Mouse (Mus musculus) thymus, adult 2 months (tissue): Measurements from ENCODE around the gene Tfr2. TPM values are rescaled to one million over a fixed set of nuclear protein-coding genes. Genes with fewer than 3 reads are reported as not detected.

Experiments
- DNase-seq: peaks from one replicate; pipeline ENCODE4 v3.0.0; 2021
- H3K27ac ChIP-seq: fragments of 200-500 bp; 2 replicates; pipeline ENCODE4 v1.5.1; 2012; ENCODE audit warnings: low read length, control low read depth; ENCODE audit not compliant: control insufficient read depth, insufficient read depth
- H3K27me3 ChIP-seq: fragments of 200-500 bp; 2 replicates; pipeline ENCODE4 v1.6.1; 2012; ENCODE audit warnings: mild to moderate bottlenecking, low read length, moderate library complexity, mixed read lengths; ENCODE audit not compliant: control insufficient read depth, insufficient read depth
- H3K36me3 ChIP-seq: fragments of 200-500 bp; 2 replicates; pipeline ENCODE4 v1.6.1; 2012; ENCODE audit warnings: mild to moderate bottlenecking, low read length, moderate library complexity; ENCODE audit not compliant: control insufficient read depth, insufficient read depth
- H3K4me1 ChIP-seq: fragments of 200-500 bp; replicated peaks from 2 replicates; pipeline ENCODE4 v1.6.1; 2012; ENCODE audit warnings: low read length; ENCODE audit not compliant: control insufficient read depth, insufficient read depth
- H3K4me3 ChIP-seq: fragments of 200-500 bp; 2 replicates; pipeline ENCODE4 v1.5.1; 2012; ENCODE audit warnings: mild to moderate bottlenecking, low read length, control low read depth, moderate library complexity; ENCODE audit not compliant: control insufficient read depth, insufficient read depth
- CTCF ChIP-seq: fragments of 200-500 bp; IDR thresholded peaks from 2 replicates; pipeline ENCODE4 v1.5.1; 2012; ENCODE audit warnings: mild to moderate bottlenecking, control low read depth, low read length, moderate library complexity, borderline replicate concordance; ENCODE audit not compliant: control insufficient read depth, poor library complexity, insufficient read depth; ENCODE audit errors: extremely low read depth
- POLR2A ChIP-seq: fragments of 200-500 bp; IDR thresholded peaks from 2 replicates; pipeline ENCODE4 v1.6.1; 2012; ENCODE audit warnings: mild to moderate bottlenecking, low read length, control low read depth, moderate library complexity; ENCODE audit not compliant: control insufficient read depth, poor library complexity, insufficient read depth; ENCODE audit errors: extremely low read depth
- WGBS: fragments of 180-500 bp; shearing (Covaris S2); methylation state at CpG from one replicate; pipeline ENCODE4 v1.1.7; 2018; 5-methylcytosine and 5-hydroxymethylcytosine counted together
- polyA plus RNA-seq: library from polyadenylated mRNA; depleted of rRNA; stranded (reverse); fragments of >200 nt; gene quantifications from 2 replicates; pipeline ENCODE4 v1.2.3, GENCODE M21; 2012

Tfr2 gene
- polyA plus RNA-seq, 1 experiment = 0.49 TPM

- no peak overlapping the region for H3K4me3 ChIP-seq
- H3K27ac ChIP-seq = no peak overlapping the region
- H3K27me3 ChIP-seq = no peaks in the 10 kb centered on the region
- H3K4me1 ChIP-seq = peaks cover 13% of the 10 kb centered on the region
- peaks cover 74% of the 10 kb centered on the region for H3K36me3 ChIP-seq
- no peak for DNase-seq
- TF ChIP-seq POLR2A (no peak), CTCF (no peak)
- 53% methylated on average over 16 of the region's 16 CpGs for WGBS
These were observed 43.3 kb upstream of the Tfr2 start for GRCm38 (mm10) chr5:137526192-137526936.

GRCm38 (mm10) chr5:137527413-137527812, 42.2 kb upstream of the Tfr2 start:
- H3K4me3 ChIP-seq = no peak overlapping the region
- H3K27me3 ChIP-seq = no peaks in the 10 kb centered on the region
- no peak for DNase-seq
- 88% methylated on average over 1 of the region's 1 CpGs for WGBS
- no peak overlapping the region for H3K27ac ChIP-seq
- TF ChIP-seq POLR2A (no peak), CTCF (no peak)
- H3K4me1 ChIP-seq = peaks cover 13% of the 10 kb centered on the region
- H3K36me3 ChIP-seq = peaks cover 66% of the 10 kb centered on the region

GRCm38 (mm10) chr5:137528247-137528968, 41.2 kb upstream of the Tfr2 start:
- TF ChIP-seq CTCF = no peak
- no peak for TF ChIP-seq POLR2A
- Histone ChIP-seq H3K4me1 (peaks cover 13% of the 10 kb centered on the region), H3K4me3 (no peak overlapping the region), H3K27me3 (no peaks in the 10 kb centered on the region), H3K36me3 (peaks cover 56% of the 10 kb centered on the region), H3K27ac (no peak overlapping the region)
- WGBS = 92% methylated on average over 22 of the region's 22 CpGs
- no peak for DNase-seq

- Histone ChIP-seq H3K4me1 (peaks cover 13% of the 10 kb centered on the region), H3K27ac (no peak overlapping the region), H3K4me3 (no peak overlapping the region), H3K27me3 (no peaks in the 10 kb centered on the region), H3K36me3 (peaks cover 46% of the 10 kb centered on the region)
- TF ChIP-seq CTCF = no peak
- no peak for TF ChIP-seq POLR2A
- 87% methylated on average over 15 of the region's 15 CpGs for WGBS
- no peak for DNase-seq
These were observed 40.2 kb upstream of the Tfr2 start for GRCm38 (mm10) chr5:137529221-137529995.

GRCm38 (mm10) chr5:137530075-137530474, 39.6 kb upstream of the Tfr2 start:
- peaks cover 39% of the 10 kb centered on the region for H3K36me3 ChIP-seq
- DNase-seq = no peak
- peaks cover 13% of the 10 kb centered on the region for H3K4me1 ChIP-seq
- peak overlapping the region; percentile 17; the same call in 1 of the 2 replicates for H3K4me3 ChIP-seq
- no peak overlapping the region for H3K27ac ChIP-seq
- 94% methylated on average over 8 of the region's 8 CpGs for WGBS
- H3K27me3 ChIP-seq = no peaks in the 10 kb centered on the region
- TF ChIP-seq CTCF = no peak
- no peak for TF ChIP-seq POLR2A
